Mouse (Mus musculus): ENCODE data around the gene Tspan17. TPM values are rescaled to one million over a fixed set of nuclear protein-coding genes. Genes with fewer than 3 reads are reported as not detected.

Gene Tspan17
- polyA plus RNA-seq, 1 experiment from 2014 or later: 80.8 TPM

GRCm38 (mm10) chr13:54821106-54821505, 31.9 kb downstream of the Tspan17 start:
- H3K27me3 ChIP-seq: peaks cover 3% of the 10 kb centered on the region; the same call in 1 of the 2 replicates
- H3K4me1 ChIP-seq (replicated peaks): peaks cover 25% of the 10 kb centered on the region
- no peaks in the 10 kb centered on the region for H3K36me3 ChIP-seq
- no peaks in the 10 kb centered on the region for H3K9me3 ChIP-seq
- WGBS: 86% methylated on average over 4 of the region's 4 CpGs
- H3K9ac ChIP-seq: no peak overlapping the region
- no peak overlapping the region for H3K4me3 ChIP-seq
- no peak overlapping the region for H3K27ac ChIP-seq (replicated peaks)
- no peak for ATAC-seq (ENCODE audit: low read depth)
- no peak overlapping the region for H3K4me2 ChIP-seq

DNA sequence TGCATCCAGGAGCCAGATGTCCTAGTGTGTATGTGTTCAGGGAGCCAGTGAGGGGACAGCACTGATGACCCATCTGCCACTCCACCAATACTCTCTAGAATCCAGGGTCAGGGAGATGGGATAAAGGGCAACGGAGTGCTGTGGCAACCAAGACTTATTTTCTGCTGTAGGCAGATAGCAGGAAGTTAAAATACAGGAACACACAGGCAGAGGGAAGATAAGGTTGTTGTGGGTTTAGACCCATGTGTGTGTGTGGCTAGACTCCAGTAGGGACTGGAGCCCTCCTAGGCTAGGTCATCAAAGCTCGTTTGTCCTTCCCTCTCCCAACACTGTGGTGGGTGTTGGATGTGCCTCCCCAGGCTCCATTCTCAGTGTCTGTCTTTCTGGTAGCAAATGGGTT, 32.8 kb downstream of the Tspan17 start:
- Histone ChIP-seq H3K4me3 (no peak overlapping the region), H3K27me3 (peaks cover 3% of the 10 kb centered on the region; the same call in 1 of the 2 replicates), H3K9ac (no peak overlapping the region), H3K9me3 (no peaks in the 10 kb centered on the region), H3K4me1 (replicated peaks) (peaks cover 25% of the 10 kb centered on the region), H3K36me3 (no peaks in the 10 kb centered on the region), H3K4me2 (no peak overlapping the region), H3K27ac (replicated peaks) (no peak overlapping the region)
- WGBS: 81% methylated on average over 2 of the region's 2 CpGs
- no peak for ATAC-seq (ENCODE audit: low read depth)

DNA sequence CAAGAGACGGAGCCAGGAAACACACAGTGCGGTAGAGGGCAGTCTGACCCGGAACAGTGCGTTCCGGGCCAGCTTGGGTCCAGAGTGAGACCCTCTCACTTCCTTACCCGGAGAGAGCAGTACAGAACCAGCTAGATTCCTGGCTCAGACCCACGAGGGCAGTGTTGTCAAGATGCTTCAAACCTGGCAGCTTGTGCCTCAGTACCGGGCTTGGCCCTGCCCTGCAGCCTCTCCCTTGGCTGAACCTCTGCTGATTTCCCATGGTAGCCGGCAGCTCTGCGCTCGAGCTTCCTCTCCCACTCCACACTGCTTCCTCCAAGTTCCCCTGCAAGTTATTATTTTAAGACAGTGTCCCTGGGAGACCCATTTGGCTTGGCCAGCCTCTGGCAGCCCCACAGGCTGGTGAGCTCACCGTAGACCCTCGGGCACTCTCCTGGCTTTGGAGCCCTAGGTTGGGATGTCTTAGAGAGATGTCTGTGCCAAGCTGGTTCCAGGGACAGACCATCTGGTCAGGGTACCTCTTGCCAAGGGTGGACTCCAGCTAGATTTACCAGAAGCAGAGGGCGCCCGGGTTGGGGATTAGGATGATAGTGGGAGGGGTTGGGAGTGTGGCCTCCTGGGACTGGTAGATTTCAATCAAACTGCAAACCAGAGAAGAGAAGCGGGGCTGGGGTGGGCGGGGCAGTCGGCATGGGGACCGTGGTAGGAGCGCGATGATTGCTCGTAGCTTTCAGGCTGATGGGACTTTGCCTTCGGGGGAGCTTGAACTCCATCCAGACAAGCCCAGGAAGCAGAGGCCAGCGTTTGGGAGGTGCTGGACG, 35.1 kb downstream of the Tspan17 start:
- Histone ChIP-seq H3K27ac (replicated peaks) (0 out of 2 replicates have a peak overlapping the region, but pooled peaks have one; percentile 38), H3K4me3 (no peak overlapping the region), H3K9me3 (no peaks in the 10 kb centered on the region), H3K36me3 (no peaks in the 10 kb centered on the region), H3K4me2 (peak overlapping the region; percentile 35), H3K4me1 (replicated peaks) (peaks cover 15% of the 10 kb centered on the region), H3K27me3 (peaks cover 3% of the 10 kb centered on the region; the same call in 1 of the 2 replicates), H3K9ac (no peak overlapping the region)
- WGBS: 20% methylated on average over 25 of the region's 25 CpGs
- ATAC-seq (ENCODE audit: low read depth): peak; percentile 47

DNA sequence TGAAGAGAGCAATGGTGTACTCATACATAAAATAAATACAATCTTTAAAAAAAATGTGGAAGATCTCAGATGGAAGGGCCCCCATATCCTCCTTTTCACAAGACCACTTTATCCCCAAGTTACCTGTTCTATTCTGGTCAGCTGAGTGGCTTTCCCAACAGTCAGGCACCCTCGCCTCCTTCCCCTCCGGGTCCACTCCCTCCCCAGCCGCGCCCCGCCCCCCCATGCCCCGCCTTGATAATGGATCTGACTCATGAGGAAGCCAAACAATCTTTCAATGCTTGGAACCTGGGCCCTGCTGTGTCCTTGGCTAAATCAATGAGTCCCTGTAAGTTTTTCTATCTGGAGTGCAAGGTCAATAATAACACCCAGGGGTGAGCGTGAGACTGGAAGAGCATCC, 38.8 kb downstream of the Tspan17 start:
- no peak overlapping the region for H3K9ac ChIP-seq
- no peaks in the 10 kb centered on the region for H3K9me3 ChIP-seq
- no peak overlapping the region for H3K4me3 ChIP-seq
- H3K4me1 ChIP-seq (replicated peaks): peaks cover 20% of the 10 kb centered on the region
- peaks cover 3% of the 10 kb centered on the region; the same call in 1 of the 2 replicates for H3K27me3 ChIP-seq
- H3K4me2 ChIP-seq: no peak overlapping the region
- no peak for ATAC-seq (ENCODE audit: low read depth)
- no peaks in the 10 kb centered on the region for H3K36me3 ChIP-seq
- no peak overlapping the region for H3K27ac ChIP-seq (replicated peaks)
- 63% methylated on average over 7 of the region's 7 CpGs for WGBS

GRCm38 (mm10) chr13:54828508-54828907, 39.3 kb downstream of the Tspan17 start:
- no peak overlapping the region for H3K4me3 ChIP-seq
- H3K4me1 ChIP-seq (replicated peaks): peaks cover 20% of the 10 kb centered on the region
- WGBS: 58% methylated on average over 6 of the region's 6 CpGs
- H3K9me3 ChIP-seq: no peaks in the 10 kb centered on the region
- H3K27ac ChIP-seq (replicated peaks): no peak overlapping the region
- no peak overlapping the region for H3K4me2 ChIP-seq
- H3K27me3 ChIP-seq: peaks cover 3% of the 10 kb centered on the region; the same call in 1 of the 2 replicates
- no peak for ATAC-seq (ENCODE audit: low read depth)
- H3K9ac ChIP-seq: no peak overlapping the region
- no peaks in the 10 kb centered on the region for H3K36me3 ChIP-seq

GRCm38 (mm10) chr13:54829450-54829849, 40.3 kb downstream of the Tspan17 start:
- Histone ChIP-seq H3K27ac (replicated peaks) (no peak overlapping the region), H3K9me3 (no peaks in the 10 kb centered on the region), H3K4me3 (no peak overlapping the region), H3K4me2 (peak overlapping the region; percentile 30), H3K9ac (no peak overlapping the region), H3K27me3 (peaks cover 3% of the 10 kb centered on the region; the same call in 1 of the 2 replicates), H3K4me1 (replicated peaks) (peaks cover 15% of the 10 kb centered on the region), H3K36me3 (no peaks in the 10 kb centered on the region)
- WGBS: 5% methylated on average over 13 of the region's 13 CpGs
- ATAC-seq (ENCODE audit: low read depth): no peak

GRCm38 (mm10) chr13:54836351-54837030, 47.3 kb downstream of the Tspan17 start:
- peaks cover 30% of the 10 kb centered on the region for H3K4me1 ChIP-seq (replicated peaks)
- H3K27me3 ChIP-seq: no peaks in the 10 kb centered on the region
- WGBS: 74% methylated on average over 14 of the region's 14 CpGs
- H3K27ac ChIP-seq (replicated peaks): 0 out of 2 replicates have a peak overlapping the region, but pooled peaks have one; percentile 18
- H3K9me3 ChIP-seq: no peaks in the 10 kb centered on the region
- no peaks in the 10 kb centered on the region for H3K36me3 ChIP-seq
- ATAC-seq (ENCODE audit: low read depth): no peak
- no peak overlapping the region for H3K9ac ChIP-seq
- no peak overlapping the region for H3K4me3 ChIP-seq
- H3K4me2 ChIP-seq: no peak overlapping the region

- Histone ChIP-seq H3K4me3 (no peak overlapping the region), H3K9me3 (no peaks in the 10 kb centered on the region), H3K4me2 (0 out of 2 replicates have a peak overlapping the region, but pooled peaks have one; percentile 31), H3K4me1 (replicated peaks) (peaks cover 30% of the 10 kb centered on the region), H3K36me3 (no peaks in the 10 kb centered on the region), H3K27me3 (no peaks in the 10 kb centered on the region), H3K27ac (replicated peaks) (peak overlapping the region; percentile 80), H3K9ac (no peak overlapping the region)
- no peak for ATAC-seq (ENCODE audit: low read depth)
- 63% methylated on average over 5 of the region's 5 CpGs for WGBS
Observed at GRCm38 (mm10) chr13:54837061-54837460, 47.9 kb downstream of the Tspan17 start.

DNA sequence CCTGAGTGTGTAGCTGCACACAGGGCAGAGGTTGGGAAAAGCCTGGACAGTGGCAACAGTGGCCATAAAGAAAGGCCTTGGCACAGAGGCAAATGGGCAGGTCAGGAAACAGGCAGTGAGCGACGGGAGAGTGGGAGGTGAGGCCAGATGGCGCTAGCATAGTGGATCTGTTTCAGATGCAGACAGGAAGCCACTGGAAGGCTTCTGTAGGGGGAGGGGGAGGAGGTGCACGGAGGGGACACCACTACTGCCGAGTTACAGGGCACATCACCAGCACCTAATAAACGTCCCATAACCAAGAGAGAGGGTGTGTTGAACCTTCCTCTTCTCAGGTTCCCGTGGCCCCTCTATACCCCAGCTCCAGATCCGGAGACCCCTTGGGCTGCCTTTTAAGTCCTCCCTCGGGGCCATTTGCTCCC, 48.3 kb downstream of the Tspan17 start:
- Histone ChIP-seq H3K27me3 (no peaks in the 10 kb centered on the region), H3K36me3 (no peaks in the 10 kb centered on the region), H3K4me2 (peak overlapping the region; percentile 31), H3K9me3 (no peaks in the 10 kb centered on the region), H3K4me1 (replicated peaks) (peaks cover 30% of the 10 kb centered on the region), H3K4me3 (no peak overlapping the region), H3K27ac (replicated peaks) (peak overlapping the region; percentile 80), H3K9ac (peak overlapping the region; percentile 50; the same call in 1 of the 2 replicates)
- 2% methylated on average over 7 of the region's 9 CpGs for WGBS
- peak; percentile 29 for ATAC-seq (ENCODE audit: low read depth)

DNA sequence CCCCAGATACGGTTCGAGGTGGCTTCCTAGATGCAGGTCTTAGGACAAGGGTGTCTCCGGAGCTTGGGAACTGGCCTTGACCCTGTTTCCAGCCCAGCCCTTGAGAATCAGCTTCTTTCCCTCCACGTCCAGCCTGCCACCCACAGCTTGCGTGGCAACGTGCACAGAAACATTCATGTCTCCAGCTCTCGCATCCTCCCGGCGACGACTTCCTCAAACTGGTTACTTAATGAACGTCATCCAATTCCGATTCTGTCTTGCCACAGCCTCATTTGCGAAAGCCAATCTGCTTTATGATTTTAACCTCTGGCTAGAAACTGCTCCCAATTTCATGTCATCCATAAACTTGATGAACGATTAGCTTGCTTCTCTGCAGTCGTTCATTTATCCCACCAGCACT, 49.4 kb downstream of the Tspan17 start:
- Histone ChIP-seq H3K36me3 (no peaks in the 10 kb centered on the region), H3K4me1 (replicated peaks) (peaks cover 30% of the 10 kb centered on the region), H3K9ac (0 out of 2 replicates have a peak overlapping the region, but pooled peaks have one; percentile 50), H3K27me3 (no peaks in the 10 kb centered on the region), H3K4me3 (no peak overlapping the region), H3K9me3 (no peaks in the 10 kb centered on the region), H3K4me2 (0 out of 2 replicates have a peak overlapping the region, but pooled peaks have one; percentile 4), H3K27ac (replicated peaks) (peak overlapping the region; percentile 80)
- 53% methylated on average over 15 of the region's 15 CpGs for WGBS
- peak; percentile 19; the same call in 1 of the 2 replicates for ATAC-seq (ENCODE audit: low read depth)

DNA sequence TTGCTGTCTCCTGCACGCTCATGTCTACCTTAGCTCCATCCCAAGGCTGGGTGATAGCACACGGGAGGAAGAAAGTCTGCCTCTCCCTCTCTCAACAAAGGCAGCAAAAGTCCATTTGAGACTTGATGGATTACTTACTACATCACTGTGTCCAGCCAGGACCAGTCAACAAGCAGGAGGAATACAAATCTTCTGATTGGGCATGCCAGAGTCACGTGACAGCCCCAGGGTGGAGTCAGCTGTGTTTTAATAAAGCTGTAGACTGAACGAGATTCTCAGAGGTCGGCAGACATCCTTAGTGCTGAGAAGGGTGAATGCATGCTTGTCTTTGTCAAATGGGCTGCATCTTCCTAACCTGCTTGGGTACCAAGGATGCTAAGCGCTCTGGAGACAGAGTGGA, 50.0 kb downstream of the Tspan17 start:
- Histone ChIP-seq H3K4me3 (no peak overlapping the region), H3K27ac (replicated peaks) (peak overlapping the region; percentile 80), H3K9me3 (no peaks in the 10 kb centered on the region), H3K4me1 (replicated peaks) (peaks cover 30% of the 10 kb centered on the region), H3K36me3 (no peaks in the 10 kb centered on the region), H3K27me3 (no peaks in the 10 kb centered on the region), H3K9ac (no peak overlapping the region), H3K4me2 (no peak overlapping the region)
- WGBS: 56% methylated on average over 6 of the region's 6 CpGs
- ATAC-seq (ENCODE audit: low read depth): peak; percentile 36; the same call in 1 of the 2 replicates

DNA sequence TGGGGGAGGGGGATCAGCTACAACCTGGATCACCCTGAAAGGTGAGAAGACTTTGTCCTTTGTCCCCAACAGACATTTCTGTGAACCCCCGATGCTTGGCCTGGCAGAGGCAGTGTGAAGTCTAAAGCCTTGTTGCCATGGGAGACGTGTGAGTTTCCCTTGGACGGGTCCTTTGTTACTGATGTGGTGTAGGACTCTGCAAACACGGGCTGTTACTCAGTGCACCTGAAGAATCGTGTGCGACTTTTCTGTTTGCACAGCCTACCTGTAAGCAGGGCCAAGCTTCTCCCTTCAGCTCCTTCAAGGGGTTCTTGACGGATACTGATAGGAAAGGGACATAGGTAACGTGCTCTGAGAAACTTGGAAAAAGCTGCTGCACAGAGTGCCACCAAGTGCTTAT, 55.4 kb downstream of the Tspan17 start:
- Histone ChIP-seq H3K9ac (no peak overlapping the region), H3K4me3 (no peak overlapping the region), H3K36me3 (no peaks in the 10 kb centered on the region), H3K4me2 (no peak overlapping the region), H3K27me3 (no peaks in the 10 kb centered on the region), H3K4me1 (replicated peaks) (peaks cover 9% of the 10 kb centered on the region), H3K27ac (replicated peaks) (no peak overlapping the region), H3K9me3 (no peaks in the 10 kb centered on the region)
- WGBS: 56% methylated on average over 8 of the region's 8 CpGs
- no peak for ATAC-seq (ENCODE audit: low read depth)

All from neural tube, embryonic 13.5 days (tissue).